Mouse (Mus musculus) heart, embryonic 15.5 days (tissue): Measurements from ENCODE around the gene Disp2. TPM values are rescaled to one million over a fixed set of nuclear protein-coding genes. Genes with fewer than 3 reads are reported as not detected.
A peak's percentile ranks its signal among the peaks of the same experiment; 100 is the strongest.

Experiments used
- ATAC-seq: fragments of 200-750 bp; cut with Nextera tagmentation; replicated peaks from 2 replicates; pipeline ENCODE4 v1.8.0; 2017; ENCODE audit warnings: low read depth, moderate TSS enrichment; ENCODE audit not compliant: insufficient number of reproducible peaks, insufficient read depth, low FRiP score
- H3K27ac ChIP-seq: fragments of 300-500 bp; sonication (generic); 2 replicates; pipeline ENCODE4 v1.5.1; 2015; ENCODE audit warnings: mild to moderate bottlenecking, inconsistent platforms
- H3K27me3 ChIP-seq: fragments of 300-500 bp; sonication (generic); 2 replicates; pipeline ENCODE4 v1.6.1; 2015; ENCODE audit warnings: inconsistent platforms
- H3K36me3 ChIP-seq: fragments of 300-500 bp; sonication (generic); 2 replicates; pipeline ENCODE4 v1.6.1; 2015; ENCODE audit warnings: mild to moderate bottlenecking, inconsistent platforms
- H3K4me1 ChIP-seq: fragments of 300-500 bp; sonication (generic); replicated peaks from 2 replicates; pipeline ENCODE4 v1.6.1; 2015; ENCODE audit warnings: inconsistent platforms
- H3K4me2 ChIP-seq: fragments of 300-500 bp; sonication (generic); 2 replicates; pipeline ENCODE4 v1.6.1; 2015; ENCODE audit warnings: inconsistent platforms, mild to moderate bottlenecking, moderate library complexity
- H3K4me3 ChIP-seq: fragments of 300-500 bp; sonication (generic); 2 replicates; pipeline ENCODE4 v1.5.1; 2015; ENCODE audit warnings: mild to moderate bottlenecking, inconsistent platforms
- H3K9ac ChIP-seq: fragments of 300-500 bp; sonication (generic); 2 replicates; pipeline ENCODE4 v1.6.1; 2015; ENCODE audit warnings: mild to moderate bottlenecking, inconsistent platforms
- H3K9me3 ChIP-seq: fragments of 300-500 bp; sonication (generic); replicated peaks from 2 replicates; pipeline ENCODE4 v1.6.1; 2016; ENCODE audit warnings: inconsistent platforms
- WGBS: fragments of 180-500 bp; shearing (Covaris S2); methylation state at CpG from one replicate; pipeline ENCODE4 v1.1.7; 2015; ENCODE audit warnings: mixed read lengths; 5-methylcytosine and 5-hydroxymethylcytosine counted together
- polyA plus RNA-seq: library from polyadenylated mRNA; unstranded; fragments of >200 nt; fragmentation: Nextera tagmentation; extraction: Ambion mirVana; gene quantifications from 2 replicates; pipeline ENCODE4 v1.2.1, GENCODE M21; 2015

The Disp2 gene
- polyA plus RNA-seq, result 0.20 and 0.96 TPM in 2 replicates

GRCm38 (mm10) chr2:118779504-118780480, at the start of gene Disp2:
Disp2 (plus strand) TSS chr2:118779719.
- H3K27me3 ChIP-seq, result peaks cover 9% of the 10 kb centered on the region
- no peaks in the 10 kb centered on the region for H3K9me3 ChIP-seq
- H3K4me2 ChIP-seq, result peak within 1 kb of the TSS; percentile 69
- H3K4me1 ChIP-seq, result peaks cover 18% of the 10 kb centered on the region
- ATAC-seq, result peak; percentile 75
- H3K27ac ChIP-seq, result no peak within 1 kb of the TSS
- WGBS, result 11% methylated on average over 39 of the region's 39 CpGs
- H3K36me3 ChIP-seq, result no peaks in the 10 kb centered on the region
- peak within 1 kb of the TSS; percentile 42 for H3K4me3 ChIP-seq
- H3K9ac ChIP-seq, result no peak within 1 kb of the TSS

GRCm38 (mm10) chr2:118729816-118730621, 49.5 kb upstream of the Disp2 start:
- Histone ChIP-seq H3K27me3 (peaks cover 16% of the 10 kb centered on the region; the same call in 1 of the 2 replicates), H3K4me3 (no peak overlapping the region), H3K36me3 (no peaks in the 10 kb centered on the region), H3K4me2 (no peak overlapping the region), H3K27ac (no peak overlapping the region), H3K9me3 (no peaks in the 10 kb centered on the region), H3K4me1 (peaks cover 33% of the 10 kb centered on the region), H3K9ac (no peak overlapping the region)
- 32% methylated on average over 8 of the region's 8 CpGs for WGBS
- ATAC-seq, result no peak; the same call in 1 of the 2 replicates

- Histone ChIP-seq H3K9me3 (no peaks in the 10 kb centered on the region), H3K4me1 (peaks cover 33% of the 10 kb centered on the region), H3K27ac (no peak overlapping the region), H3K4me3 (no peak overlapping the region), H3K36me3 (no peaks in the 10 kb centered on the region), H3K9ac (no peak overlapping the region), H3K27me3 (peaks cover 16% of the 10 kb centered on the region; the same call in 1 of the 2 replicates), H3K4me2 (no peak overlapping the region)
- 12% methylated on average over 3 of the region's 3 CpGs for WGBS
- ATAC-seq, result peak; percentile 42
Measured at GRCm38 (mm10) chr2:118730622-118730915, 49.0 kb upstream of the Disp2 start.

- Histone ChIP-seq H3K36me3 (no peaks in the 10 kb centered on the region), H3K9me3 (no peaks in the 10 kb centered on the region), H3K4me2 (no peak overlapping the region), H3K9ac (no peak overlapping the region), H3K4me3 (no peak overlapping the region), H3K27ac (no peak overlapping the region), H3K27me3 (peaks cover 16% of the 10 kb centered on the region; the same call in 1 of the 2 replicates), H3K4me1 (peaks cover 33% of the 10 kb centered on the region)
- no peak for ATAC-seq
- WGBS, result 79% methylated on average over 5 of the region's 5 CpGs
Measured at GRCm38 (mm10) chr2:118731981-118732380, 47.5 kb upstream of the Disp2 start.

- H3K4me3 ChIP-seq, result no peak overlapping the region
- H3K4me2 ChIP-seq, result no peak overlapping the region
- peaks cover 16% of the 10 kb centered on the region; the same call in 1 of the 2 replicates for H3K27me3 ChIP-seq
- no peak overlapping the region for H3K9ac ChIP-seq
- WGBS, result 50% methylated on average over 5 of the region's 5 CpGs
- H3K36me3 ChIP-seq, result no peaks in the 10 kb centered on the region
- peaks cover 24% of the 10 kb centered on the region for H3K4me1 ChIP-seq
- no peak overlapping the region for H3K27ac ChIP-seq
- H3K9me3 ChIP-seq, result no peaks in the 10 kb centered on the region
- ATAC-seq, result no peak
Measured at GRCm38 (mm10) chr2:118733341-118733740, 46.2 kb upstream of the Disp2 start.

- no peaks in the 10 kb centered on the region for H3K36me3 ChIP-seq
- H3K4me2 ChIP-seq, result no peak overlapping the region
- no peak overlapping the region for H3K9ac ChIP-seq
- H3K4me3 ChIP-seq, result no peak overlapping the region
- no peak for ATAC-seq
- WGBS, result 42% methylated on average over 3 of the region's 3 CpGs
- H3K9me3 ChIP-seq, result no peaks in the 10 kb centered on the region
- peaks cover 17% of the 10 kb centered on the region for H3K4me1 ChIP-seq
- no peak overlapping the region for H3K27ac ChIP-seq
- peaks cover 15% of the 10 kb centered on the region for H3K27me3 ChIP-seq
Measured at GRCm38 (mm10) chr2:118740341-118740740, 39.2 kb upstream of the Disp2 start.

- no peak overlapping the region for H3K4me3 ChIP-seq
- 57% methylated on average over 9 of the region's 9 CpGs for WGBS
- no peak overlapping the region for H3K9ac ChIP-seq
- H3K27ac ChIP-seq, result no peak overlapping the region
- H3K4me2 ChIP-seq, result no peak overlapping the region
- no peaks in the 10 kb centered on the region for H3K36me3 ChIP-seq
- ATAC-seq, result no peak
- no peaks in the 10 kb centered on the region for H3K9me3 ChIP-seq
- peaks cover 15% of the 10 kb centered on the region for H3K27me3 ChIP-seq
- H3K4me1 ChIP-seq, result peaks cover 17% of the 10 kb centered on the region
Measured at GRCm38 (mm10) chr2:118741183-118741582, 38.3 kb upstream of the Disp2 start.

- Histone ChIP-seq H3K36me3 (no peaks in the 10 kb centered on the region), H3K27me3 (peaks cover 15% of the 10 kb centered on the region), H3K27ac (no peak overlapping the region), H3K9me3 (no peaks in the 10 kb centered on the region), H3K4me1 (peaks cover 34% of the 10 kb centered on the region), H3K4me3 (no peak overlapping the region), H3K9ac (no peak overlapping the region), H3K4me2 (no peak overlapping the region)
- no peak for ATAC-seq
- WGBS, result 26% methylated on average over 8 of the region's 8 CpGs
Measured at GRCm38 (mm10) chr2:118743261-118743943, 36.1 kb upstream of the Disp2 start.

- 14% methylated on average over 7 of the region's 7 CpGs for WGBS
- H3K9me3 ChIP-seq, result no peaks in the 10 kb centered on the region
- no peak overlapping the region for H3K27ac ChIP-seq
- H3K4me1 ChIP-seq, result peaks cover 46% of the 10 kb centered on the region
- H3K4me2 ChIP-seq, result peak overlapping the region; percentile 91
- peaks cover 15% of the 10 kb centered on the region for H3K27me3 ChIP-seq
- ATAC-seq, result no peak
- peak overlapping the region; percentile 94 for H3K4me3 ChIP-seq
- 0 out of 2 replicates have a peak, but pooled peaks cover 6% of the 10 kb centered on the region for H3K36me3 ChIP-seq
- no peak overlapping the region for H3K9ac ChIP-seq
Measured at GRCm38 (mm10) chr2:118744621-118745020, 34.9 kb upstream of the Disp2 start.

GRCm38 (mm10) chr2:118745232-118745884, 34.2 kb upstream of the Disp2 start, which contains the start of gene Inafm2:
Inafm2 (plus strand) TSS chr2:118745758.
- Histone ChIP-seq H3K27ac (peak within 1 kb of the TSS; percentile 83), H3K9me3 (no peaks in the 10 kb centered on the region), H3K4me1 (peaks cover 53% of the 10 kb centered on the region), H3K9ac (peak within 1 kb of the TSS; percentile 98), H3K4me3 (peak within 1 kb of the TSS; percentile 94), H3K27me3 (peaks cover 15% of the 10 kb centered on the region), H3K36me3 (0 out of 2 replicates have a peak, but pooled peaks cover 6% of the 10 kb centered on the region), H3K4me2 (peak within 1 kb of the TSS; percentile 91)
- under 1% methylated on average over 55 of the region's 57 CpGs for WGBS
- peak; percentile 86 for ATAC-seq
